Mouse (Mus musculus) heart, embryonic 13.5 days (tissue): ENCODE measurements around the gene Chka. TPM values are rescaled to one million over a fixed set of nuclear protein-coding genes. Genes with fewer than 3 reads are reported as not detected.

Source experiments
- ATAC-seq: fragments of 200-750 bp; cut with Nextera tagmentation; 2 replicates; pipeline ENCODE4 v1.8.0; 2017; ENCODE audit warnings: moderate TSS enrichment; ENCODE audit not compliant: insufficient number of reproducible peaks, low FRiP score, low TSS enrichment; ENCODE audit errors: extremely low read depth
- H3K27ac ChIP-seq: fragments of 300-500 bp; sonication (generic); replicated peaks from 2 replicates; pipeline ENCODE4 v1.5.1; 2015; ENCODE audit warnings: moderate library complexity, mild to moderate bottlenecking, inconsistent platforms
- H3K27me3 ChIP-seq: fragments of 300-500 bp; sonication (generic); replicated peaks from 2 replicates; pipeline ENCODE4 v1.6.1; 2015; ENCODE audit warnings: mild to moderate bottlenecking, inconsistent platforms
- H3K36me3 ChIP-seq: fragments of 300-500 bp; sonication (generic); 2 replicates; pipeline ENCODE4 v1.6.1; 2015; ENCODE audit warnings: mild to moderate bottlenecking, inconsistent platforms
- H3K4me1 ChIP-seq: fragments of 300-500 bp; sonication (generic); 2 replicates; pipeline ENCODE4 v1.6.1; 2015; ENCODE audit warnings: inconsistent platforms
- H3K4me2 ChIP-seq: fragments of 300-500 bp; sonication (generic); 2 replicates; pipeline ENCODE4 v1.6.1; 2015; ENCODE audit warnings: inconsistent platforms, mild to moderate bottlenecking, moderate library complexity
- H3K4me3 ChIP-seq: fragments of 300-500 bp; sonication (generic); 2 replicates; pipeline ENCODE4 v1.5.1; 2015; ENCODE audit warnings: moderate library complexity, mild to moderate bottlenecking, inconsistent platforms
- H3K9ac ChIP-seq: fragments of 300-500 bp; sonication (generic); 2 replicates; pipeline ENCODE4 v1.6.1; 2015; ENCODE audit warnings: inconsistent platforms, mild to moderate bottlenecking, moderate library complexity
- H3K9me3 ChIP-seq: fragments of 300-500 bp; sonication (generic); 2 replicates; pipeline ENCODE4 v1.6.1; 2016; ENCODE audit warnings: inconsistent platforms
- WGBS: fragments of 180-500 bp; shearing (Covaris S2); methylation state at CpG from one replicate; pipeline ENCODE4 v1.1.7; 2015; ENCODE audit warnings: mixed read lengths; 5-methylcytosine and 5-hydroxymethylcytosine counted together
- polyA plus RNA-seq: library from polyadenylated mRNA; unstranded; fragments of >200 nt; fragmentation: Nextera tagmentation; extraction: Ambion mirVana; gene quantifications from 2 replicates; pipeline ENCODE4 v1.2.1, GENCODE M21; 2015

The Chka gene
- polyA plus RNA-seq, 1 experiment from 2014 or later: 22.6 TPM

DNA sequence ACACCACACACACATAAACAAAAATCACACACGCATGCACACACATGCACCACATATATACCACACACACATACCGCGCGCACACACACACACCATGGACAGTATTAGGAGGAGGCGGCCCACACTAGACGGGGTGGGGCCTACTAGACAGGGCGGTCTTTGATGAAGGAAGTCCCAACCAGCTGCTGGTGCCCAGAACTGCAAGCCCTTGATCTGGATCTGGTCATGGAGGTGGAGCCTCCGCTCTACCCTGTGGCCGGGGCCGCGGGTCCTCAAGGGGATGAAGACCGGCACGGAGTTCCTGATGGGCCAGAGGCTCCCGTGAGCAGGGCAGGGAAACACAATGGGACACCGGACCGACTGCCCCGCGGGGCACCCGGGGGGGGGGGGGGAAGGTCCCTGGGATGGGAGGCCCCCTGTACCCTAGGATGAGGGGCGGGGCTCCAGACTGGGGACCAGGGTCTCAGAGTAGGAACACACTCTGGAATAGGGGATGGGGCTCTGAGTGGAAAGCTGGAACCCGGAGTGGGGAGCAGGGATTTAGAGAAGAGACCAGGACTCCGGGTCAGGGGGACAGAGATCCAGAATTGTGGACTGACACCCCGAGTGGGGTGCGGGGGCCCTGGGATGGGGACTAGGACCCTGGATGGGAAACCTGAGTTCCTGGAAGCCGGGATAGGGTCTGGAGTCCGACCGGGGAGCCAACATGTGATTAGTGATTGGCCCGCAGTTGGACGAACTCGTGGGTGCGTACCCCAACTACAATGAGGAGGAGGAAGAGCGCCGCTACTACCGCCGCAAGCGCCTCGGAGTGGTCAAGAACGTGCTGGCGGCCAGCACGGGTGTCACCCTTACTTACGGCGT, 83.7 kb downstream of the Chka start, which contains the start of gene Unc93b1:
Gene Unc93b1, plus strand, starts transcription at position 155 of the 864 bp plus-strand sequence.
- Histone ChIP-seq H3K4me2 (peak within 1 kb of the TSS; percentile 96), H3K4me1 (peaks cover 23% of the 10 kb centered on the region), H3K9me3 (no peaks in the 10 kb centered on the region), H3K36me3 (no peaks in the 10 kb centered on the region), H3K27me3 (peaks cover 13% of the 10 kb centered on the region), H3K9ac (peak within 1 kb of the TSS; percentile 83), H3K27ac (peak within 1 kb of the TSS; percentile 8), H3K4me3 (peak within 1 kb of the TSS; percentile 68)
- peak; percentile 38; the same call in 1 of the 2 replicates for ATAC-seq
- 7% methylated on average over 38 of the region's 42 CpGs for WGBS

- Histone ChIP-seq H3K9ac (peak overlapping the region; percentile 83), H3K36me3 (no peaks in the 10 kb centered on the region), H3K4me2 (peak overlapping the region; percentile 96), H3K9me3 (no peaks in the 10 kb centered on the region), H3K4me3 (peak overlapping the region; percentile 68), H3K27ac (peak overlapping the region; percentile 8; the same call in 1 of the 2 replicates), H3K4me1 (peaks cover 14% of the 10 kb centered on the region), H3K27me3 (peaks cover 13% of the 10 kb centered on the region)
- ATAC-seq: no peak
- WGBS: 8% methylated on average over 22 of the region's 22 CpGs
Observed at GRCm38 (mm10) chr19:3935896-3936850, 84.6 kb downstream of the Chka start.

- WGBS: 78% methylated on average over 7 of the region's 7 CpGs
- Histone ChIP-seq H3K4me2 (no peak overlapping the region), H3K36me3 (no peaks in the 10 kb centered on the region), H3K27me3 (peaks cover 25% of the 10 kb centered on the region), H3K4me3 (no peak overlapping the region), H3K9me3 (no peaks in the 10 kb centered on the region), H3K4me1 (peaks cover 12% of the 10 kb centered on the region), H3K9ac (no peak overlapping the region), H3K27ac (no peak overlapping the region)
- no peak for ATAC-seq
Observed at GRCm38 (mm10) chr19:3942315-3942714, 90.7 kb downstream of the Chka start.

DNA sequence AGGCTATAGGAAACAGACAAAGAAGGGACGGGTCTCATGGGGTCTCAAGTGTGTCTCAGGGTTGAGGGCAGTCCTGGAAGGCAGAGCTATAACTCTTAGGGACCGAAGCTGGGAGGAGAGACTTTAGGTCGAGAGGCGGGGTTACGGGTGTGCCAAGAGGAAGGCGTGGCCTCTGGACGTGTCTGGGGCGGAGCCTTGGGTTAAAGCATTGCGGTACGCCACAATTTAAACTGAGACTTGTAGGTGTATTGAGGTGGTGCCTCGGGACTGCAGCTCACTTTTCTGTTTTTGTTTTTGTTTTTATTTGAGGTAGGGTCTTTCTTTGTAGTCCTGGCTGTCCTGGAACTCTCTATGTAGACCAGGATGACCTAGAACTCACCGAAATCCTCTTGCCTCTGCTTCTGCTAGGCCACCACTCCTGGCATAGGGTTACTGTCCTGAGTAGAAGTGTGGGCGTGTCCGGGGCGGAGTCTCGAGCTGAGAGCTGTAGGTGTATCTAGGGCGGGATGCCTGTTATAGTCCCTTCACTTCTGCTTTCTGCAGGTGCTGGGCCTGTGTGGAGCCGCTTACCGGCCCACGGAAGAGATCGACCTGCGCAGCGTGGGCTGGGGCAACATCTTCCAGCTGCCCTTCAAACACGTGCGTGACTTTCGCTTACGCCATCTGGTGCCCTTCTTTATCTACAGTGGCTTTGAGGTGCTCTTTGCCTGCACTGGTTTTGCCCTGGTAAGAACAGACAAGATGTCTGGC, 91.6 kb downstream of the Chka start:
- Histone ChIP-seq H3K4me3 (peak overlapping the region; percentile 40), H3K27ac (no peak overlapping the region), H3K9me3 (no peaks in the 10 kb centered on the region), H3K36me3 (no peaks in the 10 kb centered on the region), H3K9ac (peak overlapping the region; percentile 40), H3K4me2 (peak overlapping the region; percentile 65), H3K4me1 (peaks cover 12% of the 10 kb centered on the region), H3K27me3 (peaks cover 25% of the 10 kb centered on the region)
- 15% methylated on average over 27 of the region's 27 CpGs for WGBS
- ATAC-seq: no peak

Other genes with a start within 250 kb of the Chka start
- gene Lrp5, start 165.2 kb upstream of the Chka start, polyA plus RNA-seq: 2.9 and 3.3 TPM in 2 replicates
- 24.1 and 26.2 TPM in 2 replicates for gene 1810055G02Rik, start 143.5 kb upstream of the Chka start, polyA plus RNA-seq
- gene Kmt5b, start 84.4 kb upstream of the Chka start, polyA plus RNA-seq: 17.7 and 17.9 TPM in 2 replicates
- gene Tcirg1, start 55.4 kb downstream of the Chka start, polyA plus RNA-seq: 22.7 and 25.1 TPM in 2 replicates
- gene Ndufs8, start 61.0 kb downstream of the Chka start, polyA plus RNA-seq: 361 and 400 TPM in 2 replicates
- 2.2 and 2.3 TPM in 2 replicates for gene Aldh3b1, start 78.0 kb downstream of the Chka start, polyA plus RNA-seq
- gene Unc93b1, start 83.4 kb downstream of the Chka start, polyA plus RNA-seq: 12.4 and 13.6 TPM in 2 replicates
- not detected in 2 replicates for gene Aldh3b3, start 106.9 kb downstream of the Chka start, polyA plus RNA-seq
- 0.06 TPM in 1 of 2 replicates, not detected in the other for gene Aldh3b2, start 120.6 kb downstream of the Chka start, polyA plus RNA-seq
- gene Acy3, start 134.8 kb downstream of the Chka start, polyA plus RNA-seq: 10.4 and 10.8 TPM in 2 replicates
- not detected in 2 replicates for gene Tbx10, start 141.0 kb downstream of the Chka start, polyA plus RNA-seq
- gene Nudt8, start 148.8 kb downstream of the Chka start, polyA plus RNA-seq: 51.7 and 60.0 TPM in 2 replicates
- gene Gm49405, start 148.9 kb downstream of the Chka start, polyA plus RNA-seq: 4.1 and 5.4 TPM in 2 replicates
- gene Doc2g, start 151.5 kb downstream of the Chka start, polyA plus RNA-seq: 80.5 and 99.3 TPM in 2 replicates
- 407 and 462 TPM in 2 replicates for gene Ndufv1, start 161.0 kb downstream of the Chka start, polyA plus RNA-seq
- 380 and 421 TPM in 2 replicates for gene Gstp1, start 186.2 kb downstream of the Chka start, polyA plus RNA-seq
- gene Gstp2, start 194.2 kb downstream of the Chka start, polyA plus RNA-seq: 5.1 and 5.9 TPM in 2 replicates
- gene Gstp3, start 207.8 kb downstream of the Chka start, polyA plus RNA-seq: 0.29 and 0.61 TPM in 2 replicates
- gene Cabp2, start 229.8 kb downstream of the Chka start, polyA plus RNA-seq: not detected in 2 replicates
- 64.5 and 64.9 TPM in 2 replicates for gene Cdk2ap2, start 245.4 kb downstream of the Chka start, polyA plus RNA-seq
- 18.2 and 21.8 TPM in 2 replicates for gene Pitpnm1, start 248.2 kb downstream of the Chka start, polyA plus RNA-seq